Mouse (Mus musculus) ES-E14 (cell line): Measurements from ENCODE around the gene Pygm.

ENCODE experiments used
- CHD2 ChIP-seq: IDR thresholded peaks from 2 replicates; pipeline ENCODE4 v1.6.1; 2014; ENCODE audit warnings: mild to moderate bottlenecking, low read depth, low read length, inconsistent platforms
- HCFC1 ChIP-seq: IDR thresholded peaks from 2 replicates; pipeline ENCODE4 v1.6.1; 2012; ENCODE audit warnings: low read length, inconsistent platforms, borderline replicate concordance; ENCODE audit not compliant: insufficient read depth
- ZC3H11A ChIP-seq: IDR thresholded peaks from 2 replicates; pipeline ENCODE4 v1.6.1; 2012; ENCODE audit warnings: low read depth, mild to moderate bottlenecking, inconsistent platforms, low read length, borderline replicate concordance
- ZNF384 ChIP-seq: IDR thresholded peaks from 2 replicates; pipeline ENCODE4 v1.6.1; 2012; ENCODE audit warnings: low read depth, low read length, inconsistent platforms

- TF ChIP-seq ZC3H11A (no peak), ZNF384 (no peak), CHD2 (no peak), HCFC1 (no peak)
These were observed 19.7 kb downstream of the Pygm start for GRCm38 (mm10) chr19:6403869-6404268.
